Mouse (Mus musculus) adipocyte (in vitro differentiated cells): ENCODE data around the gene Flvcr1.
A peak's percentile ranks its signal among the peaks of the same experiment; 100 is the strongest.
"Not testable (repeated sequence)": the region's sequence is repeated elsewhere in the genome, so short reads cannot be mapped to it uniquely, and the experiment has no call there.

Source experiments
- DNase-seq: peaks from one replicate; pipeline ENCODE4 v3.0.0-alpha.2; 2016; ENCODE audit warnings: low spot score

Gene Flvcr1

GRCm38 (mm10) chr1:191041352-191041751, 15.4 kb upstream of the Flvcr1 start:
- DNase-seq, result no peak

- DNase-seq, result no peak
Measured at GRCm38 (mm10) chr1:191037999-191038398, 12.0 kb upstream of the Flvcr1 start.

GRCm38 (mm10) chr1:191036554-191037334, 10.8 kb upstream of the Flvcr1 start, which contains the start of gene Spata45:
Spata45 (plus strand) TSS chr1:191036639.
- no peak for DNase-seq

- DNase-seq, result no peak
Measured at GRCm38 (mm10) chr1:191035649-191036048, 9.7 kb upstream of the Flvcr1 start.

- DNase-seq, result not testable (repeated sequence)
Measured at GRCm38 (mm10) chr1:191030922-191031425, 5.0 kb upstream of the Flvcr1 start.

- DNase-seq, result no peak
Measured at GRCm38 (mm10) chr1:191030182-191030581, 4.2 kb upstream of the Flvcr1 start.

- DNase-seq, result peak; percentile 36
Measured at GRCm38 (mm10) chr1:191025016-191026012, 644 bp downstream of the Flvcr1 start.

- DNase-seq, result not testable (repeated sequence)
Measured at GRCm38 (mm10) chr1:191023806-191024205, 2.2 kb downstream of the Flvcr1 start.

GRCm38 (mm10) chr1:191023140-191023539, 2.8 kb downstream of the Flvcr1 start:
- peak; percentile 64 for DNase-seq

- no peak for DNase-seq
Measured at GRCm38 (mm10) chr1:191021016-191021415, 4.9 kb downstream of the Flvcr1 start.

GRCm38 (mm10) chr1:191020217-191020924, 5.6 kb downstream of the Flvcr1 start:
- no peak for DNase-seq

- DNase-seq, result no peak
Measured at GRCm38 (mm10) chr1:191019803-191020202, 6.2 kb downstream of the Flvcr1 start.

- no peak for DNase-seq
Measured at GRCm38 (mm10) chr1:191014271-191014670, 11.7 kb downstream of the Flvcr1 start.

- no peak for DNase-seq
Measured at GRCm38 (mm10) chr1:191008707-191009106, 17.3 kb downstream of the Flvcr1 start.

- DNase-seq, result no peak
Measured at GRCm38 (mm10) chr1:191002201-191002600, 23.8 kb downstream of the Flvcr1 start.

- no peak for DNase-seq
Measured at GRCm38 (mm10) chr1:191000686-191001085, 25.3 kb downstream of the Flvcr1 start.

GRCm38 (mm10) chr1:190998027-190998426, 27.9 kb downstream of the Flvcr1 start:
- no peak for DNase-seq

- peak; percentile 22 for DNase-seq
Measured at GRCm38 (mm10) chr1:190996346-190996877, 29.5 kb downstream of the Flvcr1 start.

GRCm38 (mm10) chr1:190995548-190995947, 30.4 kb downstream of the Flvcr1 start:
- DNase-seq, result peak; percentile 9

- no peak for DNase-seq
Measured at GRCm38 (mm10) chr1:190989437-190990082, 36.4 kb downstream of the Flvcr1 start.

GRCm38 (mm10) chr1:190981412-190981811, 44.5 kb downstream of the Flvcr1 start:
- DNase-seq, result no peak
